Mouse (Mus musculus) kidney, postnatal 10 days (tissue): ENCODE results near the gene Acer1.
"Not testable (repeated sequence)": the region's sequence is repeated elsewhere in the genome, so short reads cannot be mapped to it uniquely, and the experiment has no call there.

Experiments used
- DNase-seq: peaks from one replicate; pipeline ENCODE4 v3.0.0; 2021; ENCODE audit warnings: mixed read lengths

Acer1 gene

GRCm38 (mm10) chr17:56936731-56937130, 45.2 kb downstream of the Acer1 start:
- DNase-seq, result no peak

DNA sequence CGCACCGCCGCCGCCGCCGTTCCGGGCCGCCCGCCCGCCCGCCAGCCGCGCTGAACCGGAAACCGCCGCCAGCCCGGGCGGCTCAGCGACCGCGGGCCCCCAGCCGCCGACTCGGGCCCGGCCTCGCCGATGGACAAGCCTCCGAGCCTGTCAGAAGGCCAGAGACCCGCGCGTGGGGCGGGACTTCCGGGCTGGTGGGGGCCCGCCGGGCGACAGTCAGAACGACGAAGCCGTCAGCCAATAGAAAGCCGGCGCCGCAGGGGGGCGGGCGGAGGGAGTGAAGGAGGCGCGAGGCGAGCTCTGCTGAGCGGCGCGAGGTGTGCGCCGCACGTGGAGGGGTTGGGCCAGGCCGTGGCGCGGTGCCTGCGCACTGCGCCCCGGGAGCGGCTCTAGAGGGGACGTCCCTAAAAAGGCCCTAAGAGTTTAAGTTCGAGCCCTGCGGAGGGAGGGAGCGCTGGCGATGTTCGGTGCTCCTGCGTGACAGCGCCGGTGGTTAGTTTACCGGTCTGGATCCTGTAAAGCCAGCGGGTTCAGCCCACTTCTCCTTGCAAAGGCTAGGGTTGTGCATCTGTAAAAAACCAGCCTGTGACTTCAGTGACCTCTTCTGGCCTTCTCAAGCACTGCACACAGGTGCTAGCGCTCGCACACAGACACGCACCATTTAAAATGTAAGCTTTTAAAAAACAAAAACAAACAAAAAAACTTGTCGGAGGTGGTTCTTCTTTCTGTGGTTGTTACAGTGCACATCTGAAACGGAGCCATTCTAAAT, 46.4 kb downstream of the Acer1 start, which contains the start of gene Mllt1:
Mllt1 (minus strand) TSS at position 53 of the 769 bp plus-strand sequence.
- peak; percentile 99 for DNase-seq

GRCm38 (mm10) chr17:56934545-56935330, 47.2 kb downstream of the Acer1 start:
- no peak for DNase-seq

- no peak for DNase-seq
Measured at GRCm38 (mm10) chr17:56933395-56933794, 48.5 kb downstream of the Acer1 start.

- no peak for DNase-seq
Measured at GRCm38 (mm10) chr17:56930026-56930425, 51.9 kb downstream of the Acer1 start.

GRCm38 (mm10) chr17:56929530-56929929, 52.4 kb downstream of the Acer1 start:
- DNase-seq, result no peak

GRCm38 (mm10) chr17:56929101-56929500, 52.8 kb downstream of the Acer1 start:
- DNase-seq, result no peak

DNA sequence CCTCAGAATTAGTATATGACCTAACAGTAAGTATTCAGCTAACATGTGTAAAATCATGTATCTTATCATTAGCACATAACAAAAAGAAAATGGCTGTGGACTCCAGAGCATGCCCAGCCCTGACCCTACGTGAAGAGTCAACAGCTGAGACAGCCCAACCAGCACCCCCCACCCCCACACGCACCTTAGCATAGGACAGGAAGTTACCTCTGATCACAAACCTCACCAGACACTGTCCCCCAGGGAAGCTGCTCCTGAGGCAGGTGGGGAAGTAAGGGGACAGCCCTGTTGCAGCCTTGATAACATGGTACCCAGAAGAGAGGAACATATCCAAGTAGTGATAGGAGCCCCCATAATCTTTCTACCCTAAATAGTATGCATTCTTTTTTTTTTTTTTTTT, 55.9 kb downstream of the Acer1 start:
- DNase-seq, result no peak

DNA sequence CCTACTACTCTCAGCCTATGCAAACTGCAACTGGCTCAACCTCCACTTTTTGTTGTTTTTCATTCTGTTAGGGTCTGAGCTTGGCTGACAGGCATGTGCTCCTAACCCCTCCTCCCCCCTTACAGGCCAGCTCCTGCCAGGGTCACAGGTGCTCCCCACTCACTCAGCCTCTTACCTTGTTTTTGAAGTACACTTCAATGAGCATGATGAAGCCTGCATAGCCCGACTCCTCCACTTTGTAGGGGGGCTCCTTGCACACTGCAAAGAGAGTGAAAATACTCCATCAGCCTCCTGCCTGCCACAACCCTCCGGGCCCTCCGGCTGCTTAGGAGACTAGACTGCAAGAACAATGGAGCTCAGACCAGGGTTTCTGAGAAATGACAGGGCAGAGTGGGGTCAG, 62.2 kb downstream of the Acer1 start:
- no peak for DNase-seq

DNA sequence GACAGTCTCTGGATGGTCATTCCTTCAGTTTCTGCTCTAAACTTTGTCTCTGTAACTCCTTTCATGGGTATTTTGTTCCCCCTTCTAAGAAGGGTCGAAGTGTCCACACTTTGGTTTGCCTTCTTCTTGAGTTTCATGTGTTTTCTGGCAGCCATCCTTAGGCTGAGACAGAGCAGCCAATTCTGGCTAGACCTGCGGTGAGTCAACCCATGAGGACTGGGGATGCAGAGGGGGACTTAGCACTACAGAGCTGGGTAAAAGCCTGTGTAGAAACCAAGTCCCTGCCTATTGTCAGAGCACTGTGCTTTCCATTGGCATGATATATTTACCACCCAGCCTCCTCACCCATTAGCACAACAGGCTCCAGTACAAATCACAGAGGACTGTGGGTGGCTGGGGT, 64.8 kb downstream of the Acer1 start:
- DNase-seq, result no peak

DNA sequence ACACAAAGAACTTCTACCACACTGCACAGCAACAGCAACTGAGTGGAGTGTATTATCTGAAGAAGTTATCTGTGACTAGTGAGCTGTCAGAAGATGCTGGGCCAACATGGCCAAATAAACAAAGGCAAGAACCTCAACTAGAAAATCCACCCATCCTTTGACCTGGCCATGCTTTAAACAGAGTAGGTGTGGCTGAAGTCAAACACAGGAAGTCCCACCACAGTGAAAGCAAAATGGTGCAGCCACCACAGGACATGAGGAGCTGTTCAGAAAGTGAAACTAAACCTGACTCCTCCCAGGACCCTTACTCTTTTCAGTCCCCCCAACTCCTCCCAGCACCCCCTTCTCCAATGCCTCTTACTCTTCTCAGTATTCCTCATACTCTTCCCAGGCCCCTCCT, 68.5 kb downstream of the Acer1 start:
- DNase-seq, result no peak

DNA sequence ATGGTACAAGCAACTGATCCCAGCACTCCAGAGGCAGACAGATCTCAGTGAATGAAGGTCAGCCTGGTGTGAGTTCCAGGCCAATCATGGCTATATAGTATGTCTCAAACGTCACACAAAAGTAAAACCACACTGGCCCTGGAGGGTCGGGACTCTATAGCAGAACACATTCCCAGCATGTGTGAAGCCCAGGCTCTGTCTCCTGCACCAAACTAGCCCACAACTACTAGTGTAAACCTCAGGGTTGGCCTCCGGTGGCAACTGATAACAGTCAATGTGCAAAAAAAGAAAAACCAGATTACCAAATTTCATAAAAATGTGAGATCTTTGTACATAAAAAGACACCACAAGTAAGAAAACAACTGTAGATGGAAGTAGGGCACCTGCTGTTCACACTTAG, 68.9 kb downstream of the Acer1 start:
- DNase-seq, result no peak

DNA sequence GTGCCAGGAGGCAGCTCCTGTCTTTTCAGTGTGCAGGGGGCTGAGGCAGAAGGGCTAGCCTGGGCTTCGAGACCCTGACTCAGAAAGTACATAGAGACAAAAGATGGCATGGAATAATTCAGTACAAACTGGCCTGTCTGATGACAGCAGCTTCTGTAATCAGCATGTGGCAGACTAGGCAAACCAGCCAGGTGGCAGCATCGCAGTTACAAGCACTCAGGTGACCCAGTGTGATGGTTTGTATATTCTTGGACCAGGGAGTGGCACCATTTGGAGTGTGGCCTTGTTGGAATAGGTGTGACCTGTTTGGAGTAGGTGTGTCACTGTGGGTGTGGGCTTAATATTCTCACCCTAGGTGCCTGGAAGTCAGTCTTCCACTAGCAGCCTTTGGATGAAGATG, 72.2 kb downstream of the Acer1 start:
- DNase-seq, result not testable (repeated sequence)

- DNase-seq, result no peak
Measured at GRCm38 (mm10) chr17:56907887-56908286, 74.0 kb downstream of the Acer1 start.

GRCm38 (mm10) chr17:56907096-56907495, 74.8 kb downstream of the Acer1 start:
- peak; percentile 82 for DNase-seq

GRCm38 (mm10) chr17:56906166-56906565, 75.8 kb downstream of the Acer1 start:
- no peak for DNase-seq
